Mouse (Mus musculus) right cerebral cortex, postnatal 10 days (tissue): ENCODE measurements at regions not wholly inside any gene's neighbourhood (a gene's known extent, or its start where the extent isn't known, plus 50 kb on each side); places are given as distances from the start of the nearest gene placed in this dataset.

Experiments used
- DNase-seq, 2 experiments: peaks; one replicate each; pipeline ENCODE4 v3.0.0; 2021; ENCODE audit warnings: low spot score in 2 of 2

DNA sequence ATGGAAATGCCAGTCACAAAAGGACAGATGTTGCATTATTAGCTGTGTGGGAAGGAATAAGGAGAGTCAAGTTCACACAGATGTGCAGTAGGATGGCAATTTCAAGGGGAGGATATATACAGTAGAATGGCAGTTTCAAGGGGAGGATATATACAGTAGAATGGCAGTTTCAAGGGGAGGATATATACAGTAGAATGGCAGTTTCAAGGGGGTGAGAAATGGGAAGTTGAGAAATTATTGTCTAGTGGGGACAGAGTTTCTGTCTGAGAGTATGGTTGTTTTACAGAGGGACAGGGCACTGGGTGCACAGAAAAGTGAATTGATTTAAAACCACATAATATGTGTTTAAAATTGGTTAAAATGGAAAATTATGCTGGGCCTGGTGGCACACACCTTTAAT, 54.8 kb upstream of the Scel start:
- DNase-seq = no peak

DNA sequence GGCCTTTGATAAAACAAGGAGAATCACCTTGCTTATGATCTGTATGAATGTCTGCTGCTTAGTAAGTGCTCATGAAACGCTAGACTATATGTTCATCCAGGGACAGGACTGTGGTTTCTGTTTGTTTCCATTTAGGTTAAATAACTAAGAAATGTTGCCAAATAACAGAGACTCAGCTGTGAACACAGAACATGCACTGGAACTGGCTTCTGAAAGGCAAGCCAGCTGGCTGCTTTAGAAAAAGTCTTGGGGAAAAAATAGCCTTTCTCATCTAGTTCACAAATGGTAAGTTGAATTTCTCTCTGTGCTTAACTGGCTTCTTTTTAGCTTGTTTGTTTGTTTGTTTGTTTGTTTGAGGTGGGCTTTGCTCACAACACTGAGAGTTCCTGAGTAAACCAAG, 57.0 kb upstream of the Scel start:
- DNase-seq = peak in 1 of 2 experiments; percentile 44

DNA sequence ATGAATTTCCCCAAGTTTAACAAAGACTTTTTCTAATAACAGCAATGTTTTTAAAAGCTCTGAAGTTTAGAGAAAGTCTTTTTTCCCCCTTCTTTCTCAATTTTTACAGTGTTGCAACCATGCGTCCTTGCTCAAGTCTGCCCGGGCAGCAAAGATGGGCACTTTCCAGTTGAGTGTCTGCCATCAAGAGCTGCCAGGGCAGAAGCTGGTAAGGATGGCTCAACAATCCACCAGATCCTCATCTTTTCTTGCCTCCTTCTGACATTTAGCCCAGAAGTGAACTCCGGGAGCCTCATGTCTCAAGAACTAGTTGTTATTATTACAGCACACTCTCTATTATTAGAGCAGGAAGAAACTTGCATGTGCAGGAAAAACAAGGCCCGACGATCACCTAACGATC, 62.4 kb upstream of the Scel start:
- DNase-seq = no peak

- DNase-seq = no peak
Observed at GRCm38 (mm10) chr14:103449447-103449846, 63.7 kb upstream of the Scel start.

GRCm38 (mm10) chr14:103449033-103449432, 64.1 kb upstream of the Scel start:
- no peak for DNase-seq

DNA sequence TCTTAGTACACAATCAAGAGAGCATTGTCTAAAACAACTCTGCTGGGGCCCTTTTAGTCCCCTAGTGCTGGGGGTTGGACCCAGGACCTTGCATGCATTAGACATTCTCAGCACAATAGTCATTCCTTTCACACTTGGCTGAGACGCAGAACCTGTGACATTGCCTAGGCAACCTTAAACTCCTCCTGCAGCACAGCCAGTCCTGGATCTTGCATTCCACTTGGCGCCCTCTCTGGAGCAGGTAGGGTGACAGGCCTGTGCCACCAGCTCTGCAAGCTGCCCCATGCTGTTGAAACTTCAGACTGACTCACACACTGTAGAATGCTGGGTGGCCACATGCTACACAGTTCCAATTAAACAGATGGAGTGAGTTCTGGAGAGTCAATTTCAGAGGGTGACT, 66.5 kb upstream of the Scel start:
- no peak for DNase-seq

DNA sequence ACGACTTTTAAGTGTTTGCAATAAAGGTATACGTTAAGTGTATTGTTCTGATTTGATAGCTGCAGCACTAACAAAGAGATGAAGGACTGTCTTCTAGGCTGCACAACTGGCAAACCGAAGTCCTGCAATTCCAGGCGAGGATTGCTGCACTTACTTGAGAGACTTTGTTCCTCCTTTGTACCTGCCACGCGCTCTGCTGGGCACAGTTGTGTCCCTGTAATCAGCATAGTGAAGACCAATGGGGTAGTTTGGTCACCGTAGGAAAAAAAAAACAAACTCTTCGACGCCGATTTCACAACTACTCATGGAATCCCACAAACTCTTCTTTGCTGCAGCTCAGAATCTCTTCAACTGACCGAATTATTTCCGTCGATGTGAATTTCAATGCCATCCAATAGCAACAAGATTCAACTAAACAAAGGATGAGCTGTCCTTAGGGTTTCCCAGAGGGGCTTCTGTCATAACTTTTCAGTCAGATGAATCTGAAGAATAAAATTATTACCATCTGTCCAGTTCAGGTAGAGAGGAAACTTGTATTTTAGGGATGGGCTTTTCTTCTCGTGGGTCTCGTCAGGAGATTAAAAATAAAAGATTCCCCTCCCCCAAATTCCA, 71.6 kb upstream of the Scel start:
- DNase-seq = no peak

DNA sequence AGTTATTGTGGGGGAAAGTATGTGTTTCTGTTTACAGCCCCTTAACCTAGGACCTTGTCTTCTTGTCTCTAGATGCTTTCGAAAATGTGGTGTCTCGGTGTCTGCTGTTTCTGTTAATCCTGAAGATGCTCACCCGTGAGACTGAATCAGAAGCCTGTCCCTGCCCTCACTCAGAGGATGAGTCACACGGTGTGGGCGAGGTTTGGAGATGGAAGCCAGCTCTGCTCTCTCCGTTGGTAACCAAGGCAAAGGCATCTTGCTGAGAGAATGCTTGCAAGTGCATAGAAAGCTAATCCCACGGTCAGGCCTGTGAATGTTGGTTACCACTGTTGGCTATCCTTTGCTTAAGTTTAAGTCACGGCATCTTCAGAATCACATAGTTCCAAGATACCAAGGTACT, 72.9 kb upstream of the Scel start:
- DNase-seq = peak; percentile 48 to 49

GRCm38 (mm10) chr14:103434218-103434617, 78.9 kb upstream of the Scel start:
- peak in 1 of 2 experiments; percentile 29 for DNase-seq

- no peak for DNase-seq
Observed at GRCm38 (mm10) chr14:103433106-103433505, 80.0 kb upstream of the Scel start.

DNA sequence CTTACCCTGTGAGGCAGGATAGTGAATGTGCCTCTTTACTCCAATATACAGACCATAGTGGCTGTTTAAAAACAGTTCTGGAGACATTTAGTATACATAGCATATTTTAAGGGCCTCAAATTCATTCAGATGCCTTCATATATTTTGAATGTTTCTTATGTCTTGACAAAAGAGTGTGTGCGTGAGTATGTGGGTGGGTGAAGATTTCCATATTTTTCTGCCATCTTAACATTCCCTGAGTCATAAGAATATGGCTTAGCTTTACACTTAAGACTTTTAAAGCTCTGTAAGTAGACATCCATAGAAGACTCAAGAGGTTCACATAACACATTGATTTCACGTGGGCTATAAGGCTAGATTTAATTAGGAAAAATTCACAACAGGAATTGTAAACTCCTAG, 81.3 kb upstream of the Mycbp2 start:
- DNase-seq = no peak

DNA sequence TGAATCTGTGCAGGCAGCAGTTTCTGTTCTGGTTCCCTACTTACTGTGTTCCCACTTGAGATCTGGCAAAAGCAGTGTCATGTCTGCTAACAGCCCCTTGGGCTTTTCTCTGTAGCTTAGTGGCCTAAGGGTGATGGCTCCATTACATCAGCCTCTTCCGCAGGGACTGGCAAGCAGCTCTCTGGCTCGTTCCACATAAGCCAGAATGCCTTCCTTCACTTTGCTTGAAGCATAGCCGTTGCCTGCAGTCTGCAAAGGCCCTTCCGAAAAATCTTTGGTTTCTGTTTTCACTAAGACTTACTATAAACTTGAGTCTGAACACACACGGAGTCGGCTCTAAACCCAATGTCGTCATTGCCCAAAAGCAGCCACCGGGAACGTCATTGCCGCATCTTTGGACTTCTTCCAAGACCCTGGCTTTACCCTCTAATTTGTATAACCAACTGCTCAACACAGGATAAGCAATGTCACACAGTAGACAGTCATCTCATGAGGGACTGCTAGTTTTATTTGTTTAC, 74.8 kb upstream of the Mycbp2 start:
- no peak for DNase-seq

DNA sequence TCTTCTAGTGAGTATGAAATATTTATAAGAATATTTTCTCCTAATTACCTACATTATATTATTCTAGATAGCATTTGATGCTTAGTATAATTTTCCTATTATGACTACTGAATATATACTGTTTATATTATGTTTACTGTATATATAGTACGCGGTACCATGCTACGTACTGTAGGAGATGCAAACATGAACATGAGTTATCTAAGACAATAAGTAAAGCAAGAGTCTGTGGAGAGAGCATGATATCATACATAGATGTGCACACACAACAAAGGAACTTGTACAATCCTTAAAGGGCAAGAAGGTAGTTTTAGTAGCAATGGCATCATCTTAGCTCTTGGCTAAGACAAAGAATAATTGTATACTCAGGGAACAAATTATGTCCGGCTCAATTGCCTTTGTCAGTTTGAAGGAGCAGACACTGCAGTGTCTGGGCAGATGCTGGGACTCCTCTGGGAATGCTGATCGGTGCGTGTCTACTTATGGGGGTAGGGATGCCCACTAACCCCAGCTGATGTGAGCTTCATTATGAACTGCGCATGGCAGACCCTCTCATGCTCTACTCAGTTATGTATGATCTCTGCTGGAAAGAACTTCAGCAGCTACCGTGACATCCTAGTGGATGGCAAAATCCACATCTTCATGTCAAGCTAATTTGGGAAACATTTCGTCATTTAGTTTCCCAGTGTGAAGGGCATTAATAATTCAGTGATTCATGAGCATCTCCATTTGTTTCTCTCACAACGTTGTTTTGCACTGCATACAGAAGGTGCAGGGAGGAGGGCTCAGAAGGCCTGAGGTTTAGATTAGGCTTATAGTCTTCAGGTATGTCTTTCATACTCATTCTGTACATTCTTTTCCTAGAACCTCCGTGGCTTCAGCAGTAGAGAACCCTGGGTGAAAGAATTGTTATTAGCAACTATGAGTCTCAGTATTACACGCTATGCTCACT, 70.8 kb upstream of the Mycbp2 start:
- no peak for DNase-seq

- DNase-seq = no peak
Observed at GRCm38 (mm10) chr14:103404611-103405010, 58.0 kb upstream of the Mycbp2 start.

DNA sequence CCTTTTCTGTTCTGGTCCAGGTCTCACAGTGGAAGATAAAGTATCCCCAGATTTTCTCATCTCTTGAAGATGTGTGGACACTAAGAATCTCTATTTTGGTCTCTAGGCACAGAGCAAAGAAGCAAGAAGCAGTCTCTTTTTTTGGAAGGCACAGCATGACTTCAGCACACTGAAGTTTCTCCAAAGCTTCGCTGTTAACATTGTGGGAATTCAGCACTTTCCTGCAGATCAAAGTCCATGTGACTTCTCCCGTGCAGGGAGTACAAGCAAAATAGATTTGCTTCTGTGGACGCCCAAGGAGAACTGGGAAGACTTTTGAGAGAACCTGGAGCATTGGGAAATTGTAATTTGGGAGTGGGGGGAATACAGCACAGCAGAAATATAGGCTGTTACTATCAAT, 56.4 kb upstream of the Mycbp2 start:
- DNase-seq = no peak

- DNase-seq = no peak
Observed at GRCm38 (mm10) chr14:103401983-103402382, 55.4 kb upstream of the Mycbp2 start.

- no peak for DNase-seq
Observed at GRCm38 (mm10) chr14:103401280-103401679, 54.7 kb upstream of the Mycbp2 start.

DNA sequence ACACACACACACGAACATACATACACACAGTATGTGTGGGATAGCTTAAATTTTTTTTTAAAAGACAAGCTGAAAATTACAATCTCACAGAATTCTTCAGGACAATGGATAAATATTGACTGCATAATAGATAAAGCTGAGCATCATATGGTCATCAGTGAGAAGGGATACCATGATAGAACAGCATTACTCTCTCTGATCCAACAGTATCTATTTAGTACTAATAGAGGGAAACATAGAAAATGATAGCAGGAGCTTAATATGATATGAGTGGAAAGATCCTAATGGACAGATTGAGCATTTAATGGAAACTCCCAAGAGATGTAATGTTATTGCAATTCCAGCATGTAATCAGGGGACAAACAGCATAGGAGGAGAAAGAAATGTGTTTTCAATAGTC, 51.8 kb upstream of the Mycbp2 start:
- no peak for DNase-seq
